Mouse (Mus musculus) lung, adult 2 months (tissue): Measurements from ENCODE around the gene Olfr203.

ENCODE experiments used
- CTCF ChIP-seq: fragments of 200-500 bp; IDR thresholded peaks from 2 replicates; pipeline ENCODE4 v1.5.1; 2011; ENCODE audit warnings: mild to moderate bottlenecking, low read length, control low read depth; ENCODE audit not compliant: insufficient read depth
- POLR2A ChIP-seq: fragments of 200-500 bp; IDR thresholded peaks from 2 replicates; pipeline ENCODE4 v1.6.1; 2011; ENCODE audit warnings: low read depth, mild to moderate bottlenecking, control low read depth, low read length, borderline replicate concordance; ENCODE audit errors: extremely low read depth

DNA sequence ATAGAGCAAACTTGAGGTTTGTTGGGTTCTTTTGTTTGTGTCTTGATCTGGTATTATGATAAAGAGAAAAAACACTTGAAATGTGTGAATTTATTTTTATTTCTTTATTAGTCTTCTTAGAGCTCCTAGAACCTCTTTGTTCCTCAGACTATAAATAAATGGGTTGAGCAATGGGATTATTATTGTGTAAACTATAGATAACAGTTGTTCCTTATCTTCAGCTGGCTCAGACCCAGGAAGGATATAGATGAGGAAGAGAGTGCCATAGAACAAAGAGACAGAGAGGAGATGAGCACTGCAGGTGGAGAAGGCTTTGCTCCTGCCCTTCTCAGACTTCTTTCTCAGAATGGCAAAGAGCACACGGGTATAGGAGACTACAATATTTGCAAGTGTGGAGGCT lies 15.2 kb upstream of the Olfr203 start:
- TF ChIP-seq CTCF (no peak), POLR2A (no peak)
